Mouse (Mus musculus): ENCODE data around the gene Grk5.

Gene Grk5

DNA sequence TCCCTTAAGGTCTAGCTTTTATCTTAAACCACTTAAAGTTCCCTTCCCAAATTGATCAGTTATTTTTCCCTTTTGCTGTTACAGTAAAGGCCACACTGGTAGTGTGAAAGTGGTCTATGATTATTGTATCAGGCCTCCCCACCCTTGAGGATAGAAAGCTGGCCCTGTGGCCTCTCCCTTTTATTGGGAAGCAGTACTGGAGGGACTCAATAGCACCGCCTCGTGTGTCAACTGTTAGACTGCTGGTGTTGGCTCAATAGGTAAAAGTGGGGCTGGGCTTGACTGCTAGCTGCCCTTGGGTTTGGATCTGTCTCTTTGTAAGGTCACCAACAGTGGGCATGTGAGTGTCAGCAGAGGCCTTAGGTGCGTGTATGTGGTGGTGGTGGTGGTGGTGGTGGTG, 174.8 kb downstream of the Grk5 start:
- no peak for DNase-seq (ENCODE audit: low spot score)

DNA sequence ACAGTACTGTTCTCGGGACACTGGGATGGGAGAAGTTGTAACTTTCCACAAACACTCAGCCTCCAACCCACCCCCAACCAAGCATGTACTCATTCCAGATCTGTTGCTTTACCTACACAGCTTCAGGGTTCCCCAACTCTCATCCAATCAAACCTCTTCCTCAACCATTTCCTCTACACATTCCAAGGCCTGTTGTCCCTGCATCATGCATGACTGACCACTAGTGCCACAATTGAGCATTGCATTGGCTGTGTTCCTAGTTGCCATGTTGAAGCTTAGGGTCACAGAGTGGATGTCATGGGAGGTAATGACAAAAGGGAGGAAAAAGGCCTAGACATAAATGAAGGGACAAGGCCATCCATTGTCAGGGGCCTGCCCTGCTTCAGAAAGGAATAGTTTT, 175.5 kb downstream of the Grk5 start:
- no peak for DNase-seq (ENCODE audit: low spot score)

DNA sequence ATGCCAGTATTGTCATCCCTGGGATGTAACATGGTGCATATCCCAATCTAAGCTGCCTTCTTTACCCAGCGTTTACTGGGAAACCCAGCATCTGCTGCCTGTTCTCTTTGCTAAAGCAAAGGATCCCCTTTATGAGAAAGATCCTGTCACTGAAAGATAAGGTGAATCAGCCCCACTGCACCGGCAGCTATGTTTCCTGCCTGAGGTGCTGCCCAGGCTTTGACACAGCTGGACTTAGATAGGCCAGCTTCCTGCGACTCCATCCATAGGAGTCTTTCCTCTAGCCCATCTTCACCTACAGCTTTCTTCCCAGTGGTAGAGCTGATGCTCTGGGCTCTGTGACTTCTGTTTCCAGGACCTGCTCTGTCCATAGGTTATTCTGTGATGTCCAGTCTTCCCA, 189.1 kb downstream of the Grk5 start:
- no peak for DNase-seq (ENCODE audit: low spot score)

- DNase-seq (ENCODE audit: low spot score), result no peak
These were observed 190.8 kb downstream of the Grk5 start for GRCm38 (mm10) chr19:61080251-61080749.

- DNase-seq (ENCODE audit: low spot score), result no peak
These were observed 193.5 kb downstream of the Grk5 start for GRCm38 (mm10) chr19:61083006-61083405.

GRCm38 (mm10) chr19:61084149-61084940, 194.8 kb downstream of the Grk5 start:
- peak; percentile 89 for DNase-seq (ENCODE audit: low spot score)

GRCm38 (mm10) chr19:61085217-61085616, 195.7 kb downstream of the Grk5 start:
- DNase-seq (ENCODE audit: low spot score), result no peak

DNA sequence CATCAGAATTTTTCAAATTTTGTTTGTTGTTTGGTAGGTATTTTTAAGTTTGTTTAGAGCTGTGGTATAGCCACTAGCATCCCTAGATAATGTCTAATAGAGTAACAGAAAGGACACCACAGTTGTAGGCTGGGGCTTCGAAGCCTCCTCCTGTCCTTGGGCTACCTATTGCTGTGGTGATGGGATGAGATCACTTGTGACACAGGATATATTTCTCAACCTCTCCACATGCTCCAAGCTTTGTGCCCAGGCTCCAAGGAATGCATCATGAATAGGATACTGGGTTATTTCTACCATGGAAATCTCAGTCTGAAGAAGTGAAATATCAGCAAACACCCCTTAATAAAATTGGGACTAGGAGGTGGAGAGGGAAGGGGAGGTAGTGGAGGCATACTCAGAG, 198.2 kb downstream of the Grk5 start:
- no peak for DNase-seq (ENCODE audit: low spot score)

GRCm38 (mm10) chr19:61089001-61089400, 199.5 kb downstream of the Grk5 start:
- no peak for DNase-seq (ENCODE audit: low spot score)

- DNase-seq (ENCODE audit: low spot score), result no peak
These were observed 201.0 kb downstream of the Grk5 start for GRCm38 (mm10) chr19:61090541-61090940.

DNA sequence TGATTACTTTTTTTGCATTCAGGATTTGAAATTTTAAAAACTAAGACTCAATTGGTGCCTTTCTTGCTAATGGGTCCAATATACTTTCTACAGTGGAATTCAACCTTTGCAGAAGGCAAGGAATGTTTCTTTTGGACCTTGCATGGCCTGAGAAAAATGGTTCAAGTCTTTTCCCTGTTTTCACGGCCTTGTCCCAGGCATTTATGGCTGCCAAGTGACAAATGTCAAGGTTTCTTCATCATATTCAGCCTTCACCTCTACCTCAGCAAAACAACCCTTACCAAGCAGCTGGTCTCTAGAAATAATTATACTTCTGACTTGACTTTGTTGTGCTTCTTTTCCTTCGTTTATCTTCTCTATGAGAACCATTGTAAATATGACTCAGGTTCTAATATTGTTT, 207.2 kb downstream of the Grk5 start:
- DNase-seq (ENCODE audit: low spot score), result no peak

- DNase-seq (ENCODE audit: low spot score), result no peak
These were observed 208.2 kb downstream of the Grk5 start for GRCm38 (mm10) chr19:61097764-61098163.

DNA sequence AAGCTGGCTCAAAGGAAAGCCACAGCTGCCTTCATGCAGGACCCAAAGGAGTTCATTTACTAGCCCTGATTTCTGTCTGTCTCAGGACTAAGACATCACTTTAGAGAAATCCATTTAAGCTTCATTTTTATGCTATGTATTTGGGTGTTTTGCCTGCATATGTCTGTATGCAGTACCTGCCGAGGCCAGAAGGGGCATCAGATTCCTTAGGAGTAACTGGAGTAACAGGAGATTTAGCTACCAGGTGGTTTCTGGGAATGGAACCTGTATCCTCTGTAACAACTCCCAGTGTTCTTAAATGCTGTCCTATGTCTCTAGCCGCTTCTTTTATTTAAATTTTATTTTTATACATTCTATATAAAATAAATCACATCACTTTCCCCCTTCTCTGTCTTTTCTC, 220.6 kb downstream of the Grk5 start:
- DNase-seq (ENCODE audit: low spot score), result no peak

- no peak for DNase-seq (ENCODE audit: low spot score)
These were observed 241.5 kb downstream of the Grk5 start for GRCm38 (mm10) chr19:61131096-61131495.

- no peak for DNase-seq (ENCODE audit: low spot score)
These were observed 249.1 kb downstream of the Grk5 start for GRCm38 (mm10) chr19:61138655-61139054.

GRCm38 (mm10) chr19:61140342-61141206, 251.0 kb downstream of the Grk5 start, which contains the start of gene Zfp950:
TSS of gene Zfp950 (minus strand) at chr19:61140840.
- peak; percentile 36 for DNase-seq (ENCODE audit: low spot score)

GRCm38 (mm10) chr19:61141299-61141698, 251.8 kb downstream of the Grk5 start:
- no peak for DNase-seq (ENCODE audit: low spot score)
